Mouse (Mus musculus): ENCODE measurements at regions not wholly inside any gene's neighbourhood (a gene's known extent, or its start where the extent isn't known, plus 50 kb on each side); places are given as distances from the start of the nearest gene placed in this dataset.

DNA sequence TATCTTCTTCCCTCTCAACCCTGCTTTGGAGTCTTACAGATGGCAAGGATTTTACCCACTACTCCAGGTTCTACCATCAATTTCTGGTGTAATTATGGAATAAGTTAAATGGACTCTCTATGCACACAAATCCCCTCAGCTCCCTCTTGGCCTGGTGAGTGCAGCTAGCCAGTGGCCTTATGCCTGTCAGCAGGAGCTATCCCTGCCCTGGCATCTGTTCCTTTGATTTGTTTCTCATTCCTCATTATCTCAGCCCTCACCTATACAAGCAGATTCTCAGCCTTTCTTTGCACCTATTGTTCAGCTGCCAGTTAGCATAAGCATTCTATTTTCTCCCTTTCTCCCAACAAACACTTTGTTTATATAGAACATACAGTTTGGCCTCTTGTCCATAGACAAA, 150.3 kb downstream of the Rnf152 start:
- H3K4me1 ChIP-seq = peaks cover 5% of the 10 kb centered on the region; the same call in 1 of the 2 replicates
- no peak for ATAC-seq (ENCODE audit: low FRiP score)
- no peaks in the 10 kb centered on the region for H3K36me3 ChIP-seq (replicated peaks)
- no peaks in the 10 kb centered on the region for H3K27me3 ChIP-seq
- no peak overlapping the region for H3K27ac ChIP-seq
- no peak overlapping the region for H3K4me2 ChIP-seq
- no peak overlapping the region for H3K4me3 ChIP-seq (replicated peaks)
- H3K9me3 ChIP-seq = no peaks in the 10 kb centered on the region
- H3K9ac ChIP-seq = no peak overlapping the region

DNA sequence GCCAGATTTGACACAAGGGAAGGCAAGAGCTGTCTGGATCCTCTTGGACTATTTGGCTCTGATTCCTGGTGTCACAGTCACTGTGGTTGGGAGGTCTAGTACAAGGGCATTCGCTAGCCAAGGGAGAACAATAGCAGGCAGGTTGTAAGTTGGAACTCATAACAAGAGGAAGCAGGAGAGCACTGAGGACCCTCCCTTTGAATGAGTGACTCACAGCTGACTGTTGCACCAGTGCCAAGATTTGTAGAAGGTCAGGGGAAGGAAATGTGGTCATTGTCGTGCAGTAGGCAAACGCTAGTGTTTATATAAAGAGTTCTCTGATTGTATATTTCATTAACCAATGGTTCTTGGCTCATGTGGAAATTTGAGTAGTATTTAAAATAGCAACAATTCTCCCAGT, 157.2 kb downstream of the Rnf152 start:
- 77% methylated on average over 3 of the region's 3 CpGs for WGBS
- peaks cover 3% of the 10 kb centered on the region; the same call in 1 of the 2 replicates for H3K9me3 ChIP-seq
- no peak overlapping the region for H3K27ac ChIP-seq

DNA sequence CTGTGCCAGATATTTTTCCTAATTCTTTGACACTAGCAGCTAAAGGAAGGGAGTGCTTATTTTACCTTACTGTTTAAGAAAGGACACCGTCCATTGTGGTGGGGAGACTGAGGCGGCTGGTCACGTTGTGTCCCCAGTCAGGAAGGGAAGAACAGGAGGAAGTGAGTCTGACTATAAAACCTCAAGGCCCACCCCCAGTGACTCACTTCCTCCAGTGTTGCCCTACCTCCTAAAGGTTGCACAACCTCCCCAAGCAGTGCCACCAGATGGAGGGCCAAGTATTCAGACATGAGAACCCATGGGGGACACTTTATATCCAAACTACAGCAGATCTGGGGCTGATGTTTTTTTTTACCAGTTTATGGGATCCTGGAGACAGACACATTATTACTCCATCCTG, 165.4 kb downstream of the Rnf152 start:
- 90% methylated on average over 3 of the region's 3 CpGs for WGBS
- H3K4me1 ChIP-seq = no peaks in the 10 kb centered on the region
- ATAC-seq (ENCODE audit: low FRiP score) = no peak
- H3K27ac ChIP-seq = no peak overlapping the region
- no peak overlapping the region for H3K9ac ChIP-seq
- H3K36me3 ChIP-seq (replicated peaks) = no peaks in the 10 kb centered on the region
- no peak overlapping the region for H3K4me3 ChIP-seq (replicated peaks)
- no peak overlapping the region for H3K4me2 ChIP-seq
- no peaks in the 10 kb centered on the region for H3K27me3 ChIP-seq
- H3K9me3 ChIP-seq = no peaks in the 10 kb centered on the region

More for the DNA sequence above, 157.2 kb downstream of the Rnf152 start:
- no peak for ATAC-seq (ENCODE audit: low FRiP score)
- Histone ChIP-seq H3K36me3 (replicated peaks) (no peaks in the 10 kb centered on the region), H3K27me3 (no peaks in the 10 kb centered on the region), H3K4me2 (no peak overlapping the region), H3K4me1 (no peaks in the 10 kb centered on the region), H3K4me3 (replicated peaks) (no peak overlapping the region), H3K9ac (no peak overlapping the region)

DNA sequence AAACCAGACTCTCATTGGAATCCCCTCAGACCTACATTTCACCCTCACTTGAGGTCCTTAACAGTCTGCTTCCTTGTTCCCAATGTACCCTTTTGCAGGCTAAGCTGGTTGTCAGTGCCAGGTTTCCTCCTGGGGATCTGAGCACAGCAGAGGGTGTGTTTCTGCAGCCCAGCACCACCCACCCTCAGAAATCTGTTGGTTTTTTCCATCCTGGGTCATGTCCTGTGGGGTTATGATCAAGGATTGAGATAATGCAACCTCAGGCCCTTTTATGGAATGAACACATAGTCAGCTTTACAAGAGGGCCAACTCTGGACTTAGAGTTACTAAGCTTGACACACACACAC, 167.6 kb downstream of the Rnf152 start:
- Histone ChIP-seq H3K27ac (no peak overlapping the region), H3K9me3 (no peaks in the 10 kb centered on the region), H3K36me3 (replicated peaks) (no peaks in the 10 kb centered on the region), H3K9ac (no peak overlapping the region), H3K4me3 (replicated peaks) (no peak overlapping the region), H3K4me2 (no peak overlapping the region), H3K27me3 (no peaks in the 10 kb centered on the region), H3K4me1 (no peaks in the 10 kb centered on the region)
- ATAC-seq (ENCODE audit: low FRiP score) = no peak

DNA sequence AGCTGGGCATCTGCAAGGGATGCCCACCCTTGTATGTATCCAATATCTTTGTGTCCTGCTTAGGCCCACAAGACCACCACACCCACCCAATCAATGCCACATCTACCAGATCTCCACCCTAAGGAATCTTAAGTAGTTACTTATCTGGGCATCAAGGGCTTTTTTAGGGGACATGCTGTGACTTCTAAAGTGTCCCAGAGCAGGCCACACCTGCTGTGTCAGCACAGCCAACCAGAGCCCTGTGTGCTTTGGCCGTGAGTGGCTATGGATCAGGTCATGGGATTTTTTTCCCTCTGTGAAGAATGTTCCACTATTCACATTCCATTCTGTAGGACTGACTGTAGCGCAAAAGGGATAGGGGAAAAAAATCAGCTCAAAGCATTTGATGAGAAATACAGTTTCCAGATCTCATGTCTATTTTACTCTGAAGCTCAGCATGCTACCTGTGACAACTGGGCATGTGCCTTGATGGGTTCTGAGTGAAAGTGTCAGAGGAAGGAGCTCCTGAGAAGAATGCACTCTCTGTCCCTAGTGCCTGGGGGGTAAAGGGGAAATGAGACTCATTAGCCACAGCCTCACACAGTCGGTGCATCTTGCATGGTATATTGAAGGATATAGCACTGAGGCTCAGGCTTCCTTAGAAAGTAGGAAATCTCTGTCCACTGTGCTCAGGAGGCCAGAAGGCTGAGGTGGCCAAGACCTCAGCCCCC, 168.1 kb downstream of the Rnf152 start:
- Histone ChIP-seq H3K9ac (no peak overlapping the region), H3K4me2 (no peak overlapping the region), H3K27ac (no peak overlapping the region), H3K4me3 (replicated peaks) (no peak overlapping the region), H3K4me1 (no peaks in the 10 kb centered on the region), H3K36me3 (replicated peaks) (no peaks in the 10 kb centered on the region), H3K27me3 (no peaks in the 10 kb centered on the region), H3K9me3 (no peaks in the 10 kb centered on the region)
- ATAC-seq (ENCODE audit: low FRiP score) = no peak
- WGBS = 76% methylated on average over 3 of the region's 3 CpGs

DNA sequence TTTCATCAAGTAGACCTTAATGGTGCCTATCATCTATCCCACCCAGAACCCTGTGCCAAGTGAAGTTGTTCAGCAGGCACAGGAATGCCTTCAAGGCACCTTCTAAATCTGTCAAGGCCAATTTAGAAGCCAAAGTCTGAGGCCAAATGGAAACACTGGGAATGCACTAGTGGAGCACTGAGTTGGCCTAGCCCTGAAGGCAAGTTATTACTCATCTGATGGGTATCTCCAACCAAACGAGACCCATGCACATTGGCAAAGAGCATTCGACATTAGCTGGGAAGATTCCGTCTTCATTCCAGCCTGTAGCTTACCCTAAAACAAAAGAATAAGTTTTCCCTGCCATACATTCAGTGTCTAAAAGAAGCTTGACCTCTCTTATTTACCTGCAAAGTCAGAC, 172.0 kb downstream of the Rnf152 start:
- H3K4me3 ChIP-seq (replicated peaks) = no peak overlapping the region
- H3K9me3 ChIP-seq = no peaks in the 10 kb centered on the region
- peaks cover 2% of the 10 kb centered on the region for H3K4me1 ChIP-seq
- H3K4me2 ChIP-seq = no peak overlapping the region
- 82% methylated on average over 3 of the region's 3 CpGs for WGBS
- ATAC-seq (ENCODE audit: low FRiP score) = no peak
- H3K9ac ChIP-seq = no peak overlapping the region
- no peaks in the 10 kb centered on the region for H3K27me3 ChIP-seq
- H3K36me3 ChIP-seq (replicated peaks) = no peaks in the 10 kb centered on the region
- H3K27ac ChIP-seq = no peak overlapping the region

DNA sequence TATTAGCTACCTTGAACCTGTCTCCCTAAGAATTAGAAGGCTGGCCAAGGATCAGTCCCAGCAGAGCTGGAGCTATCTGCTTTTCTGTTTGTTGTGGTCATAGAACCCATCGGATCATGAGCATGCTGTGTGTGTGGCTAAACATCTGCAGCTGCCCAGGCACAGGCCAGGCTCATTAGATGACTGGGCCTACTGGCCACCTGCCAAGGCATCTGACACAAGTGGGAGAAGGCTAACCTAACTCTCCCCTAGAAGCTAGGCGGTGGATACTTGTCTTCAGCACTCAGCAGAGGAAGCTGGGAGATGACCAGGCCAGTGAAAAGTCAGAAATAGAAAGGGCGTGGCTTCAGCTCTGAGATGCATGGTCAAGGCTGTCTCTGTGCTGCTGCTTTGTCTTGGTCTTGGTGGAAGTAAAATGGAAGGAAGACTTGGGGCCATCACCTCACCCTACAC, 177.1 kb downstream of the Rnf152 start:
- WGBS = 54% methylated on average over 3 of the region's 3 CpGs
- H3K27ac ChIP-seq = no peak overlapping the region
- H3K4me2 ChIP-seq = no peak overlapping the region
- H3K9ac ChIP-seq = no peak overlapping the region
- H3K4me1 ChIP-seq = peaks cover 16% of the 10 kb centered on the region
- H3K36me3 ChIP-seq (replicated peaks) = no peaks in the 10 kb centered on the region
- H3K27me3 ChIP-seq = no peaks in the 10 kb centered on the region
- no peak overlapping the region for H3K4me3 ChIP-seq (replicated peaks)
- ATAC-seq (ENCODE audit: low FRiP score) = peak; percentile 75
- H3K9me3 ChIP-seq = no peaks in the 10 kb centered on the region

DNA sequence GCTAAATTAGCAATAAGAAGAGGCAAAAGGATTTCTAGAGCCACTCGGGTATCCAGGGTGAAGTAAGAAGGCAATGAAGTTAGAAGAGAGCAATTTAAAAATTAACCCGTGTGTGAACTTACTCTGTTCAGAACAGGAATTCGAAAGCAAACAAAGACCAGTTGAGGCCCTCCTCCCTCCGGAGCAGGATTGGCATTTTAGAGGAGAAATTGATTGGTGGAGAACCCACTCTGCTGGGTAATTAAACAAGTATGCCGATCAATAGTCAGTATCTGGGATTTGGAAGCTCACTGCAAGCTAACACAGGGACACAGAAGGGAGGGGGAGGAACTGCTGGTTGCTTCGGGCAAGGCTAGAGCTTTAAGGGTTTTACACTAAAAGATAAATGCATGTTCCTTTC, 177.7 kb downstream of the Rnf152 start:
- Histone ChIP-seq H3K9ac (no peak overlapping the region), H3K4me2 (no peak overlapping the region), H3K27ac (no peak overlapping the region), H3K4me3 (replicated peaks) (no peak overlapping the region), H3K9me3 (no peaks in the 10 kb centered on the region), H3K4me1 (peaks cover 16% of the 10 kb centered on the region), H3K27me3 (no peaks in the 10 kb centered on the region), H3K36me3 (replicated peaks) (no peaks in the 10 kb centered on the region)
- WGBS = 6% methylated on average over 6 of the region's 6 CpGs
- ATAC-seq (ENCODE audit: low FRiP score) = peak; percentile 79; the same call in 1 of the 2 replicates

DNA sequence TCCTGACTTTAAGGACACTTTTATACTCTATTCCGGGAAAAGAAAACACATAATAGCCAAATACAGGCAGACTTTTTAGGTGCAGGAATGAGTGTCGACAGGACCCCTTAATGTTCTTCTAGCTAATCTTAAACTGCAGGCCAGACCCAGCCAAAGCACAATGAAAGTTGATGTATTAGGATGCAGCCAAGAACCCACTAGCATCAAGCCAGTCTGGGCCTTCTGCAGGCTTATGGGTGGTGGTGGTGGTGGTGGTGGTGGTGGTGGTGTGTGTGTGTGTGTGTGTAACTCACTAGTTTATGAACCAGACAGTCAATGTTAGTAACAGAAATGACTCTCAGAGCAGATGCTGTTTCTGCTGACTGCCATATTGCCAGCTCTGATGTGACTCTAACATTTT, 178.6 kb downstream of the Rnf152 start:
- H3K4me1 ChIP-seq = peaks cover 16% of the 10 kb centered on the region
- H3K4me2 ChIP-seq = no peak overlapping the region
- no peak overlapping the region for H3K27ac ChIP-seq
- no peak overlapping the region for H3K9ac ChIP-seq
- H3K36me3 ChIP-seq (replicated peaks) = no peaks in the 10 kb centered on the region
- H3K4me3 ChIP-seq (replicated peaks) = no peak overlapping the region
- H3K9me3 ChIP-seq = no peaks in the 10 kb centered on the region
- ATAC-seq (ENCODE audit: low FRiP score) = no peak
- 73% methylated on average over 2 of the region's 2 CpGs for WGBS
- H3K27me3 ChIP-seq = no peaks in the 10 kb centered on the region

DNA sequence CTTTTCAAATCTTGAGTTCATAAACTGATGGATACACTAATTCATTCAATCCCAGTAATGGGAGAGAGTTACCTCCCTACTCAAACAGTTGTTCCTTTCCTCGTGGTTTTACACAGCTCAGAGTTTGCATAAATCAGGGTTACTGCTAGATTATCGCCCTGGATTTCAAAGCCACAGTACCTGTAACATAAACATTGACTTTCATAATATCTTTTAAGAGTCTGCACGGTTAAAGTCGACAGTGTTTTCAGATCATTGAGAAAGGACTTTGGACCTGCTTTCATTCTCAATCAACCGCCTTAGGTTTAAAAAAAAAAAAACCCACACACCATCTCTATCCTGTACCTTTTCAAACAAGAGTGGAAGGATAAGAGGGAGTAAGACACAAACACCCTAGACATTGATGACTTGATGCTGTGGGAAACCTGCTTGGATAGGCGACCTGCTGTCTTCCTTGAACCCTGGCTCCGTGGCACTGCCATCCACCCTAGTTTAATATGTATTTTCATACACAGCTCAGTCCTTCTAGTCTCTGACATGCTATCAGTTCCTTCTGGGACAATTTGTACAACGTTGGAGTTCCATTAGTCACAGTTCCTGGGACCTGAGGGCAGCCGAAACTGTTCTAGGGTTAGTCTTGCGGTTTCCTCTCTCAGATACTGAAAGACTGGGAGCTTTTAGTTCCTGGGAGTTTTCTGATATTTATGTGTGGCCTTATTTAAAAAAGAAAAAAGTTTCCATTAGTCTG, 179.3 kb downstream of the Rnf152 start:
- Histone ChIP-seq H3K27ac (no peak overlapping the region), H3K4me3 (replicated peaks) (no peak overlapping the region), H3K4me1 (peaks cover 16% of the 10 kb centered on the region), H3K36me3 (replicated peaks) (no peaks in the 10 kb centered on the region), H3K9ac (no peak overlapping the region), H3K9me3 (no peaks in the 10 kb centered on the region), H3K27me3 (no peaks in the 10 kb centered on the region), H3K4me2 (no peak overlapping the region)
- ATAC-seq (ENCODE audit: low FRiP score) = no peak
- 88% methylated on average over 10 of the region's 10 CpGs for WGBS

DNA sequence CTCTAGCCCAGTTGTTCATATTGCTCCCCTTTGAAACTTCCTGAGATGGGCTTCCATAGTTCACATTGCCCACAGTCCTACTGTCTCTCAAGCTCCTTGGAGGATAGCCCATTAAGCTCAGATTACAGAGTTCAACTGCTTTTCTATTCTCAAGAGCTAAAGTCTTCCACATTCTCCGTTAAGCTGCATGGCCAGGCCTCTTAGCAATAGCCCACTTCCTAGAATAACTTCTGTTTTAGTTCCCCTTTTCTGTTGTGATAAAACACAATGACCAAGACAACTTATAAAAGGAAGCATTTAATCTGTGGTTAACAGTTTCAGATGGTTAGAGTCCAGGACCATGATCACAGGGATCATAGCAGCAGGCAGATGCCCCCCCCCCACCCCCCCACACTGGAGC, 185.5 kb downstream of the Rnf152 start:
- Histone ChIP-seq H3K27ac (no peak overlapping the region), H3K9me3 (no peaks in the 10 kb centered on the region), H3K27me3 (no peaks in the 10 kb centered on the region), H3K9ac (no peak overlapping the region), H3K4me3 (replicated peaks) (no peak overlapping the region), H3K36me3 (replicated peaks) (no peaks in the 10 kb centered on the region), H3K4me1 (no peaks in the 10 kb centered on the region), H3K4me2 (no peak overlapping the region)
- ATAC-seq (ENCODE audit: low FRiP score) = no peak
- 72% methylated on average over 1 of the region's 1 CpGs for WGBS

DNA sequence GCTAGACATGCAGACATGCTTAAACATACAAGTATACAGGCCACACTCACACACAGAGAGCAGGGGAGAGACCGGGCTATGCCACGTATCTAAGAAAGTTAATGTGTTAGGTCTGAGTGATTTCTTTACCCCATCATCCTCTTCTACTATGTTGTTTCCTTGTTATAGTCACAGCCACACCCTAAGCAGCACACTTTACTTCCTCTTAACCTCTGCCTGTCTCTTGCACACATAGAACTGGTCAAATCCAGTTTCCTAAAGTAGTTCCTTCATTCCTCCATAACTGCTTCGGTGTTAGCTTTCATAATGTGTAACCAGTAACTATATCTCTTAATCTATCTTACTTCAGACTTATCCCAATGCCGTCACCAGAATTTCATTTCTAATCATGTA, 186.4 kb downstream of the Rnf152 start:
- Histone ChIP-seq H3K4me2 (no peak overlapping the region), H3K9ac (no peak overlapping the region), H3K27me3 (no peaks in the 10 kb centered on the region), H3K4me1 (no peaks in the 10 kb centered on the region), H3K9me3 (no peaks in the 10 kb centered on the region), H3K27ac (no peak overlapping the region), H3K36me3 (replicated peaks) (no peaks in the 10 kb centered on the region), H3K4me3 (replicated peaks) (no peak overlapping the region)
- no peak for ATAC-seq (ENCODE audit: low FRiP score)
- 91% methylated on average over 4 of the region's 4 CpGs for WGBS

DNA sequence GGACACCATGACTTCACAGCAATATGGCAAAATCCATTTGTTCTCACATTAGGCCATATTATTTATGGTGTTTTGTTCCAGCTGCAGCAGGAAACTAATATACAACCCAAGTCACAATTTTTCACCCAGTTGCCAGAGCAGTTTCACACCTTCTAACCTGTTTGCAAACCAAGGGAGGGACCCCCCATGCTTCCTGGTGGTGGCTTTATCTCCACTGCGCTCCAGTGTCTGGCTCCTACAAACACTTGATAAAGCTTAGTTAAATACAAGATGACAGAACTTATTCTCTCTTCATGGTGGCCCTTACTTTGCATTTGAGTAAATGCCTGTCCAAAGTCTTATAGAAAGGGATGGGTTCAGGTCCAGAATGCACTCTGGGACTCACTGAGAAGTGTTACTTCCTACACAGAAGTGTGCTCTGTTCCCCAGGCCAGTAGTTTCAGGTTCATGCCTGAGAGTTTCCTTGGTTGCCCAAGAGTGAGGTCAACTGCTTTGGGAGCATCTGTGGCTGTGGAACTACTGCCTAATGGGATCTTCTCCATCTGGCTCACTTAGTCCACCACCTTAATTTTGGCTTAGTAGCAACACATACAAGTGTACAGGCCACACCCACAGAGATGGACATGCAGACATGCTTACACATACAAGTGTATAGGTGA, 186.9 kb downstream of the Rnf152 start:
- no peak overlapping the region for H3K9ac ChIP-seq
- no peaks in the 10 kb centered on the region for H3K36me3 ChIP-seq (replicated peaks)
- no peaks in the 10 kb centered on the region for H3K4me1 ChIP-seq
- WGBS = 89% methylated on average over 1 of the region's 1 CpGs
- no peaks in the 10 kb centered on the region for H3K27me3 ChIP-seq
- no peak overlapping the region for H3K27ac ChIP-seq
- ATAC-seq (ENCODE audit: low FRiP score) = no peak
- H3K4me2 ChIP-seq = no peak overlapping the region
- no peaks in the 10 kb centered on the region for H3K9me3 ChIP-seq
- H3K4me3 ChIP-seq (replicated peaks) = no peak overlapping the region

Data from forebrain, embryonic 12.5 days (tissue).